In the genomic region with DNA sequence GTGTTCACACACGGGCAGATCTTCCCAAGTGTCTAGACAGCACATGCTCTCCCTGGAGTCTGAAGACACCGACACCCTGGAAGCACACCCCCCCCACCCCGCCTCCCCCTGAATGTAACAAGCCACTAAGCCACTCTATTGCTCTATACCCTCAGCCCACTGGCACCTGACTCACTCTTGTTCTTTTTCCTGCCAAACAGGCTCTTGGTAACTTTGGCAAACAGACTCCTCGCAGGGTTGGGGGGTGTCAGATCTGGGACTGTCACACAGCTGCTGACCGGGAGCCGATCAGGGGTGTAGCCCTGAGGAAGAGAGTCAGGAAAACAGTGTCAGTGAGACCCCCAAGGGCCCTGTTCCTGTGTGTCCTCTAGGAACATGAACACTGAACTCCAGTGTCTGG, we compare ENCODE assay signal across 19 mouse cellular contexts. TPM values are rescaled to one million over a fixed set of nuclear protein-coding genes. Genes with fewer than 3 reads are reported as not detected.
DNase-seq lines count a peak whose midpoint lies in the region; ATAC-seq and TF ChIP-seq lines count a peak whose summit lies in the region.
"Had no signal": no experiment of that assay in that cellular context is flagged by ENCODE, and none has a peak within 500 bp of the region (broad histone marks: within the 10 kb centered on the region; RNA-seq: fewer than 3 reads in every experiment).

No protein-coding gene starts in this region.

- no peak for ATAC-seq in forebrain, embryonic 12.5 days (ENCODE audit: low FRiP score)
- ATAC-seq in forebrain, embryonic 16.5 days: no peak
- no peak for ATAC-seq in midbrain, embryonic 11.5 days (ENCODE audit: low FRiP score)
- ATAC-seq in midbrain, postnatal 0 days (ENCODE audit: low FRiP score): no peak
- ATAC-seq in hindbrain, embryonic 15.5 days (ENCODE audit: low FRiP score, low read depth): no peak
- ATAC-seq: inflammation-experienced regulatory T-cells, adult 6 months; Patski had no signal

- peak overlapping the region; percentile 93 for H3K4me2 ChIP-seq in forebrain, embryonic 12.5 days
- H3K4me2 ChIP-seq in forebrain, embryonic 16.5 days (ENCODE audit: low read length): no peak overlapping the region
- H3K4me2 ChIP-seq in midbrain, embryonic 11.5 days: peak overlapping the region; percentile 72
- H3K4me2 ChIP-seq in midbrain, postnatal 0 days (ENCODE audit: low read depth, low read length, poor library complexity, severe bottlenecking): no peak overlapping the region
- peak overlapping the region; percentile 81; the same call in 1 of the 2 replicates for H3K4me2 ChIP-seq in hindbrain, embryonic 15.5 days
- H3K4me2 ChIP-seq: limb, embryonic 12.5 days had no signal

- no peaks in the 10 kb centered on the region for H3K9me3 ChIP-seq in forebrain, embryonic 12.5 days
- no peaks in the 10 kb centered on the region for H3K9me3 ChIP-seq in forebrain, embryonic 16.5 days (ENCODE audit: control insufficient read depth, low read length)
- no peaks in the 10 kb centered on the region for H3K9me3 ChIP-seq in midbrain, embryonic 11.5 days (ENCODE audit: control insufficient read depth, low read length)
- no peaks in the 10 kb centered on the region for H3K9me3 ChIP-seq in midbrain, postnatal 0 days (ENCODE audit: low read length)
- no peaks in the 10 kb centered on the region for H3K9me3 ChIP-seq in hindbrain, embryonic 15.5 days
- H3K9me3 ChIP-seq: limb, embryonic 12.5 days had no signal

- peaks cover 22% of the 10 kb centered on the region for H3K36me3 ChIP-seq in forebrain, embryonic 12.5 days (replicated peaks)
- no peaks in the 10 kb centered on the region for H3K36me3 ChIP-seq in forebrain, embryonic 16.5 days (ENCODE audit: control insufficient read depth, insufficient read depth)
- no peaks in the 10 kb centered on the region; the same call in 1 of the 2 replicates for H3K36me3 ChIP-seq in midbrain, embryonic 11.5 days (ENCODE audit: control insufficient read depth, insufficient read depth, low read length)
- peaks cover 31% of the 10 kb centered on the region for H3K36me3 ChIP-seq in midbrain, postnatal 0 days (ENCODE audit: insufficient read depth, low read length)
- H3K36me3 ChIP-seq in hindbrain, embryonic 15.5 days: peaks cover 26% of the 10 kb centered on the region

- H3K4me3 ChIP-seq in forebrain, embryonic 12.5 days (replicated peaks): no peak overlapping the region
- no peak overlapping the region for H3K4me3 ChIP-seq in forebrain, embryonic 16.5 days (replicated peaks; ENCODE audit: low read length)
- H3K4me3 ChIP-seq in midbrain, embryonic 11.5 days (ENCODE audit: low read depth, low read length): peak overlapping the region; percentile 11; the same call in 1 of the 2 replicates
- H3K4me3 ChIP-seq in midbrain, postnatal 0 days (ENCODE audit: low read depth, low read length): no peak overlapping the region
- H3K4me3 ChIP-seq in hindbrain, embryonic 15.5 days: peak overlapping the region; percentile 91; the same call in 1 of the 2 replicates
- H3K4me3 ChIP-seq: limb, embryonic 12.5 days had no signal

- DNase-seq in midbrain, embryonic 11.5 days (ENCODE audit: low spot score, missing footprints): peak; percentile 88
- no peak for DNase-seq in midbrain, postnatal 0 days (ENCODE audit: low spot score)
- no peak for DNase-seq in cerebellum, adult 8-10 months
- no peak for DNase-seq in thymus, postnatal 14 days
- no peak for DNase-seq in thymus, postnatal 36 days
- DNase-seq: cerebellum, adult 11 months; gastrocnemius, postnatal 10 days; lung, adult 18-20 months; right cerebral cortex, postnatal 25 days had no signal

- H3K27ac ChIP-seq in forebrain, embryonic 12.5 days: 0 out of 2 replicates have a peak overlapping the region, but pooled peaks have one; percentile 1
- H3K27ac ChIP-seq in forebrain, embryonic 16.5 days (ENCODE audit: low read length): no peak overlapping the region
- H3K27ac ChIP-seq in midbrain, embryonic 11.5 days (ENCODE audit: low read depth, low read length): peak overlapping the region; percentile 52
- H3K27ac ChIP-seq in midbrain, postnatal 0 days (ENCODE audit: low read depth, low read length): no peak overlapping the region
- H3K27ac ChIP-seq in hindbrain, embryonic 15.5 days (replicated peaks): no peak overlapping the region
- H3K27ac ChIP-seq: limb, embryonic 12.5 days; macrophage had no signal

- peaks cover 31% of the 10 kb centered on the region for H3K27me3 ChIP-seq in forebrain, embryonic 12.5 days
- H3K27me3 ChIP-seq in forebrain, embryonic 16.5 days (replicated peaks; ENCODE audit: control insufficient read depth, insufficient read depth, low read length): 0 out of 2 replicates have a peak, but pooled peaks cover 4% of the 10 kb centered on the region
- peaks cover 3% of the 10 kb centered on the region; the same call in 1 of the 2 replicates for H3K27me3 ChIP-seq in midbrain, embryonic 11.5 days (ENCODE audit: control insufficient read depth, insufficient read depth, low read length)
- no peaks in the 10 kb centered on the region for H3K27me3 ChIP-seq in midbrain, postnatal 0 days (ENCODE audit: insufficient read depth, low read length)
- no peaks in the 10 kb centered on the region for H3K27me3 ChIP-seq in hindbrain, embryonic 15.5 days
- H3K27me3 ChIP-seq: CH12.LX, Patski had no signal

- H3K4me1 ChIP-seq in forebrain, embryonic 12.5 days: peaks cover 44% of the 10 kb centered on the region
- peaks cover 21% of the 10 kb centered on the region for H3K4me1 ChIP-seq in forebrain, embryonic 16.5 days (replicated peaks; ENCODE audit: control insufficient read depth, insufficient read depth, low read length)
- H3K4me1 ChIP-seq in midbrain, embryonic 11.5 days (ENCODE audit: control insufficient read depth, insufficient read depth, low read length): peaks cover 34% of the 10 kb centered on the region
- peaks cover 7% of the 10 kb centered on the region; the same call in 1 of the 2 replicates for H3K4me1 ChIP-seq in midbrain, postnatal 0 days (ENCODE audit: insufficient read depth, low read length)
- peaks cover 36% of the 10 kb centered on the region for H3K4me1 ChIP-seq in hindbrain, embryonic 15.5 days (replicated peaks)

- WGBS in forebrain, embryonic 12.5 days: 50% methylated on average over 6 of the region's 6 CpGs
- WGBS in forebrain, embryonic 16.5 days: 43% methylated on average over 6 of the region's 6 CpGs
- WGBS in midbrain, embryonic 11.5 days: 59% methylated on average over 6 of the region's 6 CpGs
- WGBS in midbrain, postnatal 0 days: 53% methylated on average over 6 of the region's 6 CpGs
- WGBS in hindbrain, embryonic 15.5 days: 36% methylated on average over 6 of the region's 6 CpGs

- H3K9ac ChIP-seq in forebrain, embryonic 12.5 days: peak overlapping the region; percentile 83; the same call in 1 of the 2 replicates
- no peak overlapping the region for H3K9ac ChIP-seq in forebrain, embryonic 16.5 days (replicated peaks; ENCODE audit: low read depth, low read length)
- 0 out of 2 replicates have a peak overlapping the region, but pooled peaks have one; percentile 0 for H3K9ac ChIP-seq in midbrain, embryonic 11.5 days (ENCODE audit: low read length)
- no peak overlapping the region for H3K9ac ChIP-seq in midbrain, postnatal 0 days (replicated peaks; ENCODE audit: low read length, poor library complexity, severe bottlenecking)
- no peak overlapping the region for H3K9ac ChIP-seq in hindbrain, embryonic 15.5 days
- H3K9ac ChIP-seq: limb, embryonic 12.5 days had no signal

- no peak for TF ChIP-seq CTCF in midbrain, postnatal 0 days (IDR thresholded peaks at IDR 0.05)

RNA-seq across cellular contexts. Expression of gene Plk3, which starts 2.6 kb away (rescaled TPM):
- 17.7 and 23.1 TPM in 2 replicates for polyA plus RNA-seq in forebrain, embryonic 12.5 days (2016; fragmentation: Nextera tagmentation; extraction: Ambion mirVana)
- polyA plus RNA-seq in forebrain, embryonic 16.5 days (2015; fragmentation: Nextera tagmentation; extraction: Ambion mirVana): 9.6 and 10.2 TPM in 2 replicates
- polyA plus RNA-seq in midbrain, embryonic 11.5 days (2014; fragmentation: Nextera tagmentation; extraction: Ambion mirVana): 28.0 and 32.8 TPM in 2 replicates
- 20.8 and 28.2 TPM in 2 replicates for total RNA-seq in midbrain, postnatal 0 days (2014; rRNA removed)
- polyA plus RNA-seq in midbrain, postnatal 0 days (2015; fragmentation: Nextera tagmentation; extraction: Ambion mirVana): 26.6 and 26.8 TPM in 2 replicates
- polyA plus RNA-seq in hindbrain, embryonic 15.5 days (2015; fragmentation: Nextera tagmentation; extraction: Ambion mirVana): 24.9 and 25.0 TPM in 2 replicates

RNA-seq across cellular contexts. Expression of gene Tctex1d4, which starts 4.6 kb away (rescaled TPM):
- not detected in 2 replicates for polyA plus RNA-seq in forebrain, embryonic 12.5 days (2016; fragmentation: Nextera tagmentation; extraction: Ambion mirVana)
- 0.35 and 0.53 TPM in 2 replicates for polyA plus RNA-seq in forebrain, embryonic 16.5 days (2015; fragmentation: Nextera tagmentation; extraction: Ambion mirVana)
- polyA plus RNA-seq in midbrain, embryonic 11.5 days (2014; fragmentation: Nextera tagmentation; extraction: Ambion mirVana): not detected in 2 replicates
- total RNA-seq in midbrain, postnatal 0 days (2014; rRNA removed): 1.3 and 5.8 TPM in 2 replicates
- 1.2 TPM in 2 replicates for polyA plus RNA-seq in midbrain, postnatal 0 days (2015; fragmentation: Nextera tagmentation; extraction: Ambion mirVana)
- 0.31 and 1.1 TPM in 2 replicates for polyA plus RNA-seq in hindbrain, embryonic 15.5 days (2015; fragmentation: Nextera tagmentation; extraction: Ambion mirVana)
- total RNA-seq: gastrocnemius, postnatal 10 days had no signal
- polyA plus RNA-seq: heart, postnatal 0 days; kidney, embryonic 14.5 days; limb, embryonic 12.5 days had no signal

RNA-seq across cellular contexts. Expression of gene Btbd19, which starts 5.7 kb away (rescaled TPM):
- 3.2 and 5.2 TPM in 2 replicates for polyA plus RNA-seq in forebrain, embryonic 12.5 days (2016; fragmentation: Nextera tagmentation; extraction: Ambion mirVana)
- 4.3 and 4.8 TPM in 2 replicates for polyA plus RNA-seq in forebrain, embryonic 16.5 days (2015; fragmentation: Nextera tagmentation; extraction: Ambion mirVana)
- 2.7 and 3.8 TPM in 2 replicates for polyA plus RNA-seq in midbrain, embryonic 11.5 days (2014; fragmentation: Nextera tagmentation; extraction: Ambion mirVana)
- 7.3 and 8.2 TPM in 2 replicates for total RNA-seq in midbrain, postnatal 0 days (2014; rRNA removed)
- polyA plus RNA-seq in midbrain, postnatal 0 days (2015; fragmentation: Nextera tagmentation; extraction: Ambion mirVana): 3.8 and 4.2 TPM in 2 replicates
- 4.7 and 5.1 TPM in 2 replicates for polyA plus RNA-seq in hindbrain, embryonic 15.5 days (2015; fragmentation: Nextera tagmentation; extraction: Ambion mirVana)

RNA-seq across cellular contexts. Expression of gene Rps8, which starts 24.8 kb away (rescaled TPM):
- polyA plus RNA-seq in forebrain, embryonic 12.5 days (2016; fragmentation: Nextera tagmentation; extraction: Ambion mirVana): 668 and 669 TPM in 2 replicates
- polyA plus RNA-seq in forebrain, embryonic 16.5 days (2015; fragmentation: Nextera tagmentation; extraction: Ambion mirVana): 418 and 427 TPM in 2 replicates
- 780 and 794 TPM in 2 replicates for polyA plus RNA-seq in midbrain, embryonic 11.5 days (2014; fragmentation: Nextera tagmentation; extraction: Ambion mirVana)
- 439 and 604 TPM in 2 replicates for total RNA-seq in midbrain, postnatal 0 days (2014; rRNA removed)
- 475 and 493 TPM in 2 replicates for polyA plus RNA-seq in midbrain, postnatal 0 days (2015; fragmentation: Nextera tagmentation; extraction: Ambion mirVana)
- 468 and 502 TPM in 2 replicates for polyA plus RNA-seq in hindbrain, embryonic 15.5 days (2015; fragmentation: Nextera tagmentation; extraction: Ambion mirVana)

RNA-seq across cellular contexts. Expression of gene Ptch2, which starts 35.3 kb away (rescaled TPM):
- polyA plus RNA-seq in forebrain, embryonic 12.5 days (2016; fragmentation: Nextera tagmentation; extraction: Ambion mirVana): 5.9 and 6.7 TPM in 2 replicates
- polyA plus RNA-seq in forebrain, embryonic 16.5 days (2015; fragmentation: Nextera tagmentation; extraction: Ambion mirVana): 2.9 and 5.5 TPM in 2 replicates
- polyA plus RNA-seq in midbrain, embryonic 11.5 days (2014; fragmentation: Nextera tagmentation; extraction: Ambion mirVana): 3.6 and 5.0 TPM in 2 replicates
- 6.8 and 12.2 TPM in 2 replicates for total RNA-seq in midbrain, postnatal 0 days (2014; rRNA removed)
- 3.5 and 3.7 TPM in 2 replicates for polyA plus RNA-seq in midbrain, postnatal 0 days (2015; fragmentation: Nextera tagmentation; extraction: Ambion mirVana)
- polyA plus RNA-seq in hindbrain, embryonic 15.5 days (2015; fragmentation: Nextera tagmentation; extraction: Ambion mirVana): 7.3 and 8.0 TPM in 2 replicates
- polyA plus RNA-seq: macrophage had no signal

Comparison
In these comparisons a context has a peak if more than half of its experiments do, and no peak if none do; other contexts are left out.
1. H3K27ac ChIP-seq: peak in forebrain, embryonic 12.5 days (single experiment) and midbrain, embryonic 11.5 days (single experiment); none in forebrain, embryonic 16.5 days (single experiment), midbrain, postnatal 0 days (single experiment) and hindbrain, embryonic 15.5 days (single experiment).
2. H3K4me2 ChIP-seq: peak in forebrain, embryonic 12.5 days (single experiment), midbrain, embryonic 11.5 days (single experiment) and hindbrain, embryonic 15.5 days (single experiment); none in forebrain, embryonic 16.5 days (single experiment) and midbrain, postnatal 0 days (single experiment).
3. H3K4me3 ChIP-seq: peak in midbrain, embryonic 11.5 days (single experiment) and hindbrain, embryonic 15.5 days (single experiment); none in forebrain, embryonic 12.5 days (single experiment), forebrain, embryonic 16.5 days (single experiment) and midbrain, postnatal 0 days (single experiment).
4. H3K9ac ChIP-seq: peak in forebrain, embryonic 12.5 days (single experiment) and midbrain, embryonic 11.5 days (single experiment); none in forebrain, embryonic 16.5 days (single experiment), midbrain, postnatal 0 days (single experiment) and hindbrain, embryonic 15.5 days (single experiment).